Mouse (Mus musculus) neural tube, embryonic 13.5 days (tissue): ENCODE results near the gene Nudt22. TPM values are rescaled to one million over a fixed set of nuclear protein-coding genes. Genes with fewer than 3 reads are reported as not detected.

Experiments
- ATAC-seq: fragments of 200-750 bp; cut with Nextera tagmentation; 2 replicates; pipeline ENCODE4 v1.8.0; 2017; ENCODE audit warnings: low read depth, mild to moderate bottlenecking, moderate TSS enrichment, moderate library complexity
- H3K27ac ChIP-seq: fragments of 300-500 bp; sonication (generic); replicated peaks from 2 replicates; pipeline ENCODE4 v1.5.1; 2015; ENCODE audit warnings: moderate library complexity, mild to moderate bottlenecking, inconsistent platforms
- H3K27me3 ChIP-seq: fragments of 300-500 bp; sonication (generic); 2 replicates; pipeline ENCODE4 v1.6.1; 2015; ENCODE audit warnings: mild to moderate bottlenecking, inconsistent platforms
- H3K36me3 ChIP-seq: fragments of 300-500 bp; sonication (generic); 2 replicates; pipeline ENCODE4 v1.6.1; 2015; ENCODE audit warnings: mild to moderate bottlenecking, inconsistent platforms
- H3K4me1 ChIP-seq: fragments of 300-500 bp; sonication (generic); replicated peaks from 2 replicates; pipeline ENCODE4 v1.6.1; 2015; ENCODE audit warnings: inconsistent platforms
- H3K4me2 ChIP-seq: fragments of 300-500 bp; sonication (generic); 2 replicates; pipeline ENCODE4 v1.6.1; 2015; ENCODE audit warnings: inconsistent platforms, mild to moderate bottlenecking, moderate library complexity
- H3K4me3 ChIP-seq: fragments of 300-500 bp; sonication (generic); 2 replicates; pipeline ENCODE4 v1.5.1; 2015; ENCODE audit warnings: mild to moderate bottlenecking, inconsistent platforms
- H3K9ac ChIP-seq: fragments of 300-500 bp; sonication (generic); 2 replicates; pipeline ENCODE4 v1.6.1; 2015; ENCODE audit warnings: moderate library complexity, mild to moderate bottlenecking, inconsistent platforms
- H3K9me3 ChIP-seq: fragments of 300-500 bp; sonication (generic); 2 replicates; pipeline ENCODE4 v1.6.1; 2016; ENCODE audit warnings: inconsistent platforms
- WGBS: fragments of 180-500 bp; shearing (Covaris S2); methylation state at CpG from one replicate; pipeline ENCODE4 v1.1.7; 2015; 5-methylcytosine and 5-hydroxymethylcytosine counted together
- polyA plus RNA-seq: library from polyadenylated mRNA; unstranded; fragments of >200 nt; fragmentation: Nextera tagmentation; extraction: Ambion mirVana; gene quantifications from 2 replicates; pipeline ENCODE4 v1.2.1, GENCODE M21; 2015

The Nudt22 gene
- polyA plus RNA-seq, 1 experiment from 2014 or later = 25.8 TPM

GRCm38 (mm10) chr19:6971644-6972043 lies 24.3 kb downstream of the Nudt22 start:
- H3K4me3 ChIP-seq = no peak overlapping the region
- no peaks in the 10 kb centered on the region for H3K9me3 ChIP-seq
- WGBS = 16% methylated on average over 6 of the region's 6 CpGs
- no peak overlapping the region for H3K4me2 ChIP-seq
- H3K27ac ChIP-seq = 0 out of 2 replicates have a peak overlapping the region, but pooled peaks have one; percentile 3
- no peaks in the 10 kb centered on the region for H3K36me3 ChIP-seq
- ATAC-seq = no peak
- no peak overlapping the region for H3K9ac ChIP-seq
- H3K4me1 ChIP-seq = peaks cover 50% of the 10 kb centered on the region
- H3K27me3 ChIP-seq = peaks cover 27% of the 10 kb centered on the region

GRCm38 (mm10) chr19:6970460-6971085 lies 25.3 kb downstream of the Nudt22 start:
- peaks cover 27% of the 10 kb centered on the region for H3K27me3 ChIP-seq
- H3K27ac ChIP-seq = peak overlapping the region; percentile 73
- peaks cover 40% of the 10 kb centered on the region for H3K4me1 ChIP-seq
- H3K9me3 ChIP-seq = no peaks in the 10 kb centered on the region
- peak overlapping the region; percentile 69 for H3K9ac ChIP-seq
- no peaks in the 10 kb centered on the region for H3K36me3 ChIP-seq
- H3K4me3 ChIP-seq = peak overlapping the region; percentile 44
- WGBS = 12% methylated on average over 11 of the region's 11 CpGs
- ATAC-seq = no peak
- peak overlapping the region; percentile 54 for H3K4me2 ChIP-seq

- under 1% methylated on average over 41 of the region's 55 CpGs for WGBS
- ATAC-seq = peak; percentile 8; the same call in 1 of the 2 replicates
- Histone ChIP-seq H3K9me3 (no peaks in the 10 kb centered on the region), H3K27ac (peak overlapping the region; percentile 73), H3K4me1 (peaks cover 40% of the 10 kb centered on the region), H3K36me3 (no peaks in the 10 kb centered on the region), H3K4me3 (peak overlapping the region; percentile 44), H3K4me2 (peak overlapping the region; percentile 54), H3K9ac (peak overlapping the region; percentile 69), H3K27me3 (peaks cover 27% of the 10 kb centered on the region)
Measured at GRCm38 (mm10) chr19:6969665-6970381, 26.1 kb downstream of the Nudt22 start.

DNA sequence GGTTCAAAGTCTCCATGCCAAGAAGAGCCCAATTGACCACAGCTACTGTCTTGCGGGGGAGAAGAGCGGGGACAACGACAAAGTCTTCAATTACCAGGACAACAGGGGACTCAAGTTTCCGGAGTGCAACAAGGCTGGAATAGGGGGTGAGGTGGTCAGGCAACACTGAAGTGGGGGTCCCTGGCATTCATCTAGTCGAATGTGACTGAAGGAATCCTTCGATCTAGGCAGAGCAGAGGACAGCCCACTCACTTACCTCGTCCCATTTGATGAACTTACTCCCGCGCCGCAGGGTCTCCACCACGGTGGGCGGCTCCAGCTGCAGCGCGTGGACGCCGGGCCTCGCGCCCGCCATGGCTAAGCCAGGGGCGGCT lies 26.6 kb downstream of the Nudt22 start:
- 0 out of 2 replicates have a peak overlapping the region, but pooled peaks have one; percentile 38 for H3K27ac ChIP-seq
- H3K4me1 ChIP-seq = peaks cover 40% of the 10 kb centered on the region
- H3K4me3 ChIP-seq = peak overlapping the region; percentile 44
- peak overlapping the region; percentile 54 for H3K4me2 ChIP-seq
- under 1% methylated on average over 20 of the region's 20 CpGs for WGBS
- peaks cover 27% of the 10 kb centered on the region for H3K27me3 ChIP-seq
- no peak for ATAC-seq
- H3K9me3 ChIP-seq = no peaks in the 10 kb centered on the region
- no peaks in the 10 kb centered on the region for H3K36me3 ChIP-seq
- H3K9ac ChIP-seq = peak overlapping the region; percentile 69

- ATAC-seq = no peak
- Histone ChIP-seq H3K36me3 (no peaks in the 10 kb centered on the region), H3K27ac (no peak overlapping the region), H3K27me3 (peaks cover 27% of the 10 kb centered on the region), H3K9ac (peak overlapping the region; percentile 69), H3K4me1 (peaks cover 35% of the 10 kb centered on the region), H3K9me3 (no peaks in the 10 kb centered on the region), H3K4me3 (peak overlapping the region; percentile 44), H3K4me2 (peak overlapping the region; percentile 54)
- 13% methylated on average over 15 of the region's 15 CpGs for WGBS
Measured at GRCm38 (mm10) chr19:6968491-6969271, 27.2 kb downstream of the Nudt22 start.

DNA sequence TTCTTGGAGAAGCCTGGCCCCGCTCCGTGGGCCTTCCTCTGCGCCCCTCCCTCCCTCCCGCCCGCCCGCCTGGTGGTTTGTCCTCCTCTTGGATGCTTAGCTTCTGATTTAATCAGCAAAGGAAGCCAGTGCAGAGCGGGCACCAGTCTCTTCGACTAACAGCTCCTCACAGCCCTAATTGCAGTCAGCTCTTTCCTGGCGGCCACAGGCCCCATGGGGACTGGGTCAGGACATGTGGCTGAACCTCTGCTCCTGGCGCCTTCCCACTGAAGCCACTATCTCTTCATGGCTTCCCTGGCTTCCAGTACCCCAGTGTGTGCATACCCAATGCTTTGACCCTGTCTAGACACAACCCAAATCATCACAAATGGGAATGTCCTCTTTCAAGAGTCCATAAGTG lies 39.5 kb downstream of the Nudt22 start:
- no peak for ATAC-seq
- H3K4me2 ChIP-seq = no peak overlapping the region
- H3K36me3 ChIP-seq = peaks cover 56% of the 10 kb centered on the region
- H3K27ac ChIP-seq = no peak overlapping the region
- no peaks in the 10 kb centered on the region for H3K27me3 ChIP-seq
- H3K9ac ChIP-seq = no peak overlapping the region
- no peak overlapping the region for H3K4me3 ChIP-seq
- H3K9me3 ChIP-seq = no peaks in the 10 kb centered on the region
- H3K4me1 ChIP-seq = peaks cover 15% of the 10 kb centered on the region
- 80% methylated on average over 10 of the region's 10 CpGs for WGBS

DNA sequence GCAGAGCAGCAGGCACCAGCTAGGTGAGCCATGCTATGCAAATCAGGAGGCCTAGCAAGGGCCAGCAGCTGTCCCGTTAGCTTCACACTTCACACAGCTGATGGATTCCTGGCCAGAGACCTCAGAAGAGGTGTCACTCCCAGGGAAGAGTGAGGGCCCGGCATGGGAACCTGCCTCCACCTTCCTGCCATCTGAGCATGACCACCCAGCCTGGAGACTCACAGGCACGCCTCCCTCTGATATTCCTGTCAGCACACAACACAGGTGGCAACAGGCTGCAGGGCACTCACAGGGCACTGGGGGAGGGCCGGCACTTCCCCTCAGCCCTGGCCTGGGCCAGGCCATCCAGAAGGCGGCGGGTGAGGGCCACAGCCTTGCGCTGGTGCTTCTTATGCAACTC lies 40.5 kb downstream of the Nudt22 start:
- peaks cover 54% of the 10 kb centered on the region for H3K36me3 ChIP-seq
- no peaks in the 10 kb centered on the region for H3K9me3 ChIP-seq
- H3K4me1 ChIP-seq = peaks cover 16% of the 10 kb centered on the region
- no peaks in the 10 kb centered on the region for H3K27me3 ChIP-seq
- peak overlapping the region; percentile 22; the same call in 1 of the 2 replicates for H3K9ac ChIP-seq
- H3K27ac ChIP-seq = no peak overlapping the region
- H3K4me2 ChIP-seq = no peak overlapping the region
- WGBS = 84% methylated on average over 7 of the region's 7 CpGs
- no peak for ATAC-seq
- no peak overlapping the region for H3K4me3 ChIP-seq

- no peaks in the 10 kb centered on the region for H3K27me3 ChIP-seq
- peaks cover 25% of the 10 kb centered on the region for H3K4me1 ChIP-seq
- WGBS = 49% methylated on average over 9 of the region's 9 CpGs
- no peak overlapping the region for H3K4me3 ChIP-seq
- no peaks in the 10 kb centered on the region for H3K9me3 ChIP-seq
- peak overlapping the region; percentile 38; the same call in 1 of the 2 replicates for H3K9ac ChIP-seq
- peaks cover 41% of the 10 kb centered on the region for H3K36me3 ChIP-seq
- no peak overlapping the region for H3K4me2 ChIP-seq
- no peak for ATAC-seq
- no peak overlapping the region for H3K27ac ChIP-seq
Measured at GRCm38 (mm10) chr19:6954046-6954445, 41.9 kb downstream of the Nudt22 start.

GRCm38 (mm10) chr19:6952712-6953037 lies 43.2 kb downstream of the Nudt22 start:
- H3K4me2 ChIP-seq = peak overlapping the region; percentile 97
- no peaks in the 10 kb centered on the region for H3K27me3 ChIP-seq
- H3K9me3 ChIP-seq = no peaks in the 10 kb centered on the region
- H3K4me1 ChIP-seq = peaks cover 25% of the 10 kb centered on the region
- peak overlapping the region; percentile 81 for H3K9ac ChIP-seq
- peak overlapping the region; percentile 59 for H3K4me3 ChIP-seq
- peaks cover 29% of the 10 kb centered on the region for H3K36me3 ChIP-seq
- no peak for ATAC-seq
- 35% methylated on average over 3 of the region's 3 CpGs for WGBS
- H3K27ac ChIP-seq = peak overlapping the region; percentile 97

- H3K4me3 ChIP-seq = peak overlapping the region; percentile 59
- H3K27ac ChIP-seq = peak overlapping the region; percentile 97
- peak; percentile 17 for ATAC-seq
- no peaks in the 10 kb centered on the region for H3K27me3 ChIP-seq
- no peaks in the 10 kb centered on the region for H3K9me3 ChIP-seq
- peaks cover 25% of the 10 kb centered on the region for H3K36me3 ChIP-seq
- H3K9ac ChIP-seq = peak overlapping the region; percentile 81
- peaks cover 25% of the 10 kb centered on the region for H3K4me1 ChIP-seq
- WGBS = 4% methylated on average over 31 of the region's 31 CpGs
- H3K4me2 ChIP-seq = peak overlapping the region; percentile 97
Measured at GRCm38 (mm10) chr19:6951994-6952711, 43.8 kb downstream of the Nudt22 start.

GRCm38 (mm10) chr19:6951381-6951968 lies 44.4 kb downstream of the Nudt22 start:
- Histone ChIP-seq H3K36me3 (peaks cover 22% of the 10 kb centered on the region), H3K4me1 (peaks cover 25% of the 10 kb centered on the region), H3K4me2 (peak overlapping the region; percentile 97), H3K9me3 (no peaks in the 10 kb centered on the region), H3K4me3 (peak overlapping the region; percentile 59), H3K27ac (peak overlapping the region; percentile 97), H3K27me3 (no peaks in the 10 kb centered on the region), H3K9ac (peak overlapping the region; percentile 81)
- WGBS = under 1% methylated on average over 35 of the region's 35 CpGs
- ATAC-seq = peak; percentile 89
